Mouse (Mus musculus) urinary bladder, postnatal 25 days (tissue): ENCODE results near the gene Ciita.

Source experiments
- DNase-seq: peaks from one replicate; pipeline ENCODE4 v3.0.0; 2022; ENCODE audit warnings: low spot score

The Ciita gene

GRCm38 (mm10) chr16:10474956-10475355, 4.9 kb upstream of the Ciita start:
- DNase-seq: no peak

GRCm38 (mm10) chr16:10475919-10476318, 3.9 kb upstream of the Ciita start:
- no peak for DNase-seq

- no peak for DNase-seq
Observed at GRCm38 (mm10) chr16:10482343-10482742, 2.5 kb downstream of the Ciita start.

- no peak for DNase-seq
Observed at GRCm38 (mm10) chr16:10486993-10487392, 7.1 kb downstream of the Ciita start.

GRCm38 (mm10) chr16:10487895-10488493, 8.1 kb downstream of the Ciita start:
- no peak for DNase-seq

- DNase-seq: no peak
Observed at GRCm38 (mm10) chr16:10488769-10489481, 9.1 kb downstream of the Ciita start.

- no peak for DNase-seq
Observed at GRCm38 (mm10) chr16:10489483-10489882, 9.6 kb downstream of the Ciita start.

GRCm38 (mm10) chr16:10489904-10490457, 10.1 kb downstream of the Ciita start:
- no peak for DNase-seq

GRCm38 (mm10) chr16:10490503-10491150, 10.8 kb downstream of the Ciita start:
- no peak for DNase-seq

- DNase-seq: no peak
Observed at GRCm38 (mm10) chr16:10491716-10492115, 11.9 kb downstream of the Ciita start.

- DNase-seq: no peak
Observed at GRCm38 (mm10) chr16:10492587-10492986, 12.7 kb downstream of the Ciita start.

- no peak for DNase-seq
Observed at GRCm38 (mm10) chr16:10495824-10496298, 16.0 kb downstream of the Ciita start.

GRCm38 (mm10) chr16:10498096-10498602, 18.3 kb downstream of the Ciita start:
- DNase-seq: no peak

- DNase-seq: no peak
Observed at GRCm38 (mm10) chr16:10499122-10499521, 19.3 kb downstream of the Ciita start.

- DNase-seq: peak; percentile 29
Observed at GRCm38 (mm10) chr16:10501865-10502264, 22.0 kb downstream of the Ciita start.

GRCm38 (mm10) chr16:10503058-10503457, 23.2 kb downstream of the Ciita start:
- no peak for DNase-seq

GRCm38 (mm10) chr16:10507445-10507844, 27.6 kb downstream of the Ciita start:
- DNase-seq: no peak

GRCm38 (mm10) chr16:10508691-10509090, 28.8 kb downstream of the Ciita start:
- DNase-seq: no peak

GRCm38 (mm10) chr16:10510477-10511133, 30.7 kb downstream of the Ciita start:
- no peak for DNase-seq

- DNase-seq: no peak
Observed at GRCm38 (mm10) chr16:10511134-10511520, 31.3 kb downstream of the Ciita start.

GRCm38 (mm10) chr16:10515953-10516572, 36.2 kb downstream of the Ciita start:
- DNase-seq: no peak

- DNase-seq: no peak
Observed at GRCm38 (mm10) chr16:10518030-10518429, 38.2 kb downstream of the Ciita start.
